In the genomic region with DNA sequence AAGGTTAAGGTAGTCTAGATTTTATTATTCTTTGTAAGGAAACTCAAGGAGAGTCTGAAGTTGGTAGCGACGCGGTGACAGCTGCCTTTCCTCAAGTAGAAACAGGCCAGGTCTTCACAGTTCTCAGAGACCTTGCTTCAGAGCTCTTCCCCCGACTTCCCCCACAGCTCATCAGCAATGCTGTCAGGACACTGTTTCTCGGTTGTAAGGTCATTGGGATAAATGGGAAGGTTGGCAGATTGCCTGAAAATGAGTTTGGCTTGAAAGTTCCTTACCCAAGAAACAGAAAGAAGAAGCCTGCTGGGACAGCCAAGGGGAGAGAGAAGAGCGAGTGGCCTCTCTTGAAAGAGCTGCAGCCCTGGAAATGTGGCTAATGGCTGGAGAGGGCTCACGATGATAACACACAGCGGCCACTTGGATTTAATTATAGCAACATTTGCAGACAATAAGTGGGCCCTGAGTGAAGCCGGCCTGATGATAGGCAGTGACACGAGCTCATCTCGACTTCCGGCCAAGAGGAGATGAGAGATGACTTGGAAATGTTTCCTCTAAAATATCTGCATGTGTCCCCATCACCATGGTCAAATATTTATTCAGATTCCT, we compare ENCODE assay signal across 8 mouse cellular contexts.
A peak's percentile ranks its signal among the peaks of the same experiment; 100 is the strongest.
DNase-seq lines count a peak whose midpoint lies in the region; ATAC-seq lines count a peak whose summit lies in the region.

No protein-coding gene starts in this region.

- no peak overlapping the region for H3K9ac ChIP-seq in forebrain, embryonic 15.5 days (replicated peaks)

- DNase-seq in adrenal gland, adult 2 months = peak; percentile 44
- no peak for DNase-seq in adrenal gland, postnatal 4 days (ENCODE audit: low spot score in 2 of 2)
- peak; percentile 12 for DNase-seq in left cerebral cortex, postnatal 4 days
- DNase-seq in left cerebral cortex, postnatal 10 days (ENCODE audit: extremely low spot score in 1 of 2, low spot score in 2 of 2) = no peak
- DNase-seq in adrenal gland, postnatal 36 days = peak; percentile 15 to 36
- DNase-seq in lung, postnatal 10 days = peak; percentile 71

- H3K4me1 ChIP-seq in forebrain, embryonic 15.5 days = no peaks in the 10 kb centered on the region

- ATAC-seq in forebrain, embryonic 15.5 days (replicated peaks) = no peak
- no peak for ATAC-seq in frontal cortex, adult (ENCODE audit: low TSS enrichment)

- H3K4me2 ChIP-seq in forebrain, embryonic 15.5 days (replicated peaks) = no peak overlapping the region

- no peak overlapping the region for H3K4me3 ChIP-seq in forebrain, embryonic 15.5 days

- intact Hi-C loops in left cerebral cortex, postnatal 4 days (cut with DNase I) = no loop called here
- intact Hi-C loops in left cerebral cortex, postnatal 10 days (cut with DNase I) = no loop called here

- 80% methylated on average over 12 of the region's 12 CpGs for WGBS in forebrain, embryonic 15.5 days

- H3K9me3 ChIP-seq in forebrain, embryonic 15.5 days = no peaks in the 10 kb centered on the region

- no peaks in the 10 kb centered on the region for H3K27me3 ChIP-seq in forebrain, embryonic 15.5 days

- H3K36me3 ChIP-seq in forebrain, embryonic 15.5 days = no peaks in the 10 kb centered on the region

- no peak overlapping the region for H3K27ac ChIP-seq in forebrain, embryonic 15.5 days (replicated peaks)

Comparison
In these comparisons a context has a peak if more than half of its experiments do, and no peak if none do; other contexts are left out.
1. DNase-seq: peak in adrenal gland, adult 2 months (single experiment), left cerebral cortex, postnatal 4 days (single experiment), adrenal gland, postnatal 36 days (2 of 2) and lung, postnatal 10 days (single experiment); none in adrenal gland, postnatal 4 days (0 of 2) and left cerebral cortex, postnatal 10 days (0 of 2).